Mouse (Mus musculus) hindbrain, embryonic 14.5 days (tissue): ENCODE results near the gene Lmod2. TPM values are rescaled to one million over a fixed set of nuclear protein-coding genes. Genes with fewer than 3 reads are reported as not detected.

Source experiments
- ATAC-seq: fragments of 200-750 bp; cut with Nextera tagmentation; 2 replicates; pipeline ENCODE4 v1.8.0; 2017; ENCODE audit warnings: moderate number of reproducible peaks, mild to moderate bottlenecking, moderate TSS enrichment, moderate library complexity; ENCODE audit not compliant: low FRiP score
- DNase-seq: peaks from one replicate; pipeline ENCODE4 v3.0.0-alpha.2; 2015; ENCODE audit warnings: low spot score
- H3K27ac ChIP-seq: fragments of 300-500 bp; sonication (generic); 2 replicates; pipeline ENCODE4 v1.5.1; 2014; ENCODE audit warnings: mild to moderate bottlenecking, moderate library complexity
- H3K27me3 ChIP-seq: fragments of 300-500 bp; sonication (generic); 2 replicates; pipeline ENCODE4 v1.6.1; 2014; ENCODE audit warnings: mild to moderate bottlenecking, low read length, mixed read lengths; ENCODE audit not compliant: control insufficient read depth, insufficient read depth
- H3K36me3 ChIP-seq: fragments of 300-500 bp; sonication (generic); replicated peaks from 2 replicates; pipeline ENCODE4 v1.6.1; 2014; ENCODE audit not compliant: control insufficient read depth, insufficient read depth
- H3K4me1 ChIP-seq: fragments of 300-500 bp; sonication (generic); replicated peaks from 2 replicates; pipeline ENCODE4 v1.6.1; 2014; ENCODE audit warnings: antibody characterized with exemption, low read length, mixed read lengths; ENCODE audit not compliant: control insufficient read depth, insufficient read depth
- H3K4me2 ChIP-seq: fragments of 300-500 bp; sonication (generic); replicated peaks from 2 replicates; pipeline ENCODE4 v1.6.1; 2014; ENCODE audit warnings: mild to moderate bottlenecking, moderate library complexity
- H3K4me3 ChIP-seq: fragments of 300-500 bp; sonication (generic); replicated peaks from 2 replicates; pipeline ENCODE4 v1.5.1; 2014; ENCODE audit warnings: mild to moderate bottlenecking, low read length
- H3K9ac ChIP-seq: fragments of 300-500 bp; sonication (generic); 2 replicates; pipeline ENCODE4 v1.6.1; 2014
- H3K9me3 ChIP-seq: fragments of 300-500 bp; sonication (generic); 2 replicates; pipeline ENCODE4 v1.6.1; 2016; ENCODE audit warnings: low read length; ENCODE audit not compliant: control insufficient read depth
- WGBS: fragments of 180-500 bp; shearing (Covaris S2); extraction: QIAGEN DNeasy Blood & Tissue Kit; methylation state at CpG from one replicate; pipeline ENCODE4 v1.1.7; 2014; 5-methylcytosine and 5-hydroxymethylcytosine counted together
- polyA plus RNA-seq: library from polyadenylated mRNA; unstranded; fragments of >200 nt; fragmentation: Nextera tagmentation; extraction: Ambion mirVana; gene quantifications from 2 replicates; pipeline ENCODE4 v1.2.1, GENCODE M21; 2014

Gene Lmod2
- polyA plus RNA-seq = not detected in 2 replicates

- H3K4me3 ChIP-seq = no peak within 1 kb of the TSS
- no peaks in the 10 kb centered on the region for H3K9me3 ChIP-seq
- H3K36me3 ChIP-seq = no peaks in the 10 kb centered on the region
- no peaks in the 10 kb centered on the region for H3K27me3 ChIP-seq
- no peaks in the 10 kb centered on the region for H3K4me1 ChIP-seq
- 68% methylated on average over 10 of the region's 10 CpGs for WGBS
- no peak within 1 kb of the TSS for H3K4me2 ChIP-seq
- ATAC-seq (no peak), DNase-seq (no peak)
- H3K27ac ChIP-seq = no peak within 1 kb of the TSS
- H3K9ac ChIP-seq = no peak within 1 kb of the TSS
Measured at GRCm38 (mm10) chr6:24597500-24597899, at the start of gene Lmod2. Lmod2 (plus strand) TSS chr6:24597762.

GRCm38 (mm10) chr6:24549801-24550200 is 47.8 kb upstream of the Lmod2 start:
- Histone ChIP-seq H3K9ac (no peak overlapping the region), H3K4me2 (no peak overlapping the region), H3K27ac (no peak overlapping the region), H3K9me3 (no peaks in the 10 kb centered on the region), H3K36me3 (no peaks in the 10 kb centered on the region), H3K4me1 (no peaks in the 10 kb centered on the region), H3K27me3 (no peaks in the 10 kb centered on the region), H3K4me3 (no peak overlapping the region)
- ATAC-seq (no peak), DNase-seq (no peak)
- WGBS = 90% methylated on average over 2 of the region's 2 CpGs

GRCm38 (mm10) chr6:24552046-24552445 is 45.5 kb upstream of the Lmod2 start:
- DNase-seq (no peak), ATAC-seq (no peak)
- 81% methylated on average over 7 of the region's 7 CpGs for WGBS
- H3K27me3 ChIP-seq = no peaks in the 10 kb centered on the region
- H3K9ac ChIP-seq = no peak overlapping the region
- H3K27ac ChIP-seq = no peak overlapping the region
- no peaks in the 10 kb centered on the region for H3K9me3 ChIP-seq
- no peak overlapping the region for H3K4me3 ChIP-seq
- no peak overlapping the region for H3K4me2 ChIP-seq
- no peaks in the 10 kb centered on the region for H3K4me1 ChIP-seq
- H3K36me3 ChIP-seq = no peaks in the 10 kb centered on the region

- 81% methylated on average over 11 of the region's 11 CpGs for WGBS
- Histone ChIP-seq H3K36me3 (no peaks in the 10 kb centered on the region), H3K4me2 (no peak overlapping the region), H3K27me3 (no peaks in the 10 kb centered on the region), H3K4me1 (no peaks in the 10 kb centered on the region), H3K9me3 (no peaks in the 10 kb centered on the region), H3K9ac (no peak overlapping the region), H3K4me3 (no peak overlapping the region), H3K27ac (no peak overlapping the region)
- DNase-seq = no peak
- no peak for ATAC-seq
Measured at GRCm38 (mm10) chr6:24554427-24555086, 43.0 kb upstream of the Lmod2 start.

GRCm38 (mm10) chr6:24555488-24555887 is 42.1 kb upstream of the Lmod2 start:
- WGBS = 87% methylated on average over 2 of the region's 2 CpGs

GRCm38 (mm10) chr6:24564081-24564480 is 33.5 kb upstream of the Lmod2 start:
- Histone ChIP-seq H3K9me3 (no peaks in the 10 kb centered on the region), H3K4me3 (no peak overlapping the region), H3K27ac (no peak overlapping the region), H3K9ac (no peak overlapping the region), H3K4me1 (no peaks in the 10 kb centered on the region), H3K36me3 (no peaks in the 10 kb centered on the region), H3K4me2 (no peak overlapping the region), H3K27me3 (no peaks in the 10 kb centered on the region)
- ATAC-seq (no peak), DNase-seq (no peak)
- 77% methylated on average over 9 of the region's 9 CpGs for WGBS

More at GRCm38 (mm10) chr6:24555488-24555887, 42.1 kb upstream of the Lmod2 start:
- Histone ChIP-seq H3K27me3 (no peaks in the 10 kb centered on the region), H3K36me3 (no peaks in the 10 kb centered on the region), H3K9ac (no peak overlapping the region), H3K9me3 (no peaks in the 10 kb centered on the region), H3K27ac (no peak overlapping the region), H3K4me3 (no peak overlapping the region), H3K4me1 (no peaks in the 10 kb centered on the region), H3K4me2 (no peak overlapping the region)
- ATAC-seq = no peak
- no peak for DNase-seq

- H3K4me2 ChIP-seq = no peak overlapping the region
- no peak for DNase-seq
- ATAC-seq = no peak
- WGBS = 98% methylated on average over 1 of the region's 1 CpGs
- no peaks in the 10 kb centered on the region for H3K27me3 ChIP-seq
- no peak overlapping the region for H3K9ac ChIP-seq
- H3K9me3 ChIP-seq = no peaks in the 10 kb centered on the region
- H3K4me1 ChIP-seq = no peaks in the 10 kb centered on the region
- H3K36me3 ChIP-seq = no peaks in the 10 kb centered on the region
- H3K4me3 ChIP-seq = no peak overlapping the region
- no peak overlapping the region for H3K27ac ChIP-seq
Measured at GRCm38 (mm10) chr6:24564886-24565285, 32.7 kb upstream of the Lmod2 start.

- DNase-seq (no peak), ATAC-seq (no peak)
- no peaks in the 10 kb centered on the region for H3K4me1 ChIP-seq
- no peak overlapping the region for H3K4me2 ChIP-seq
- no peaks in the 10 kb centered on the region for H3K9me3 ChIP-seq
- H3K27me3 ChIP-seq = no peaks in the 10 kb centered on the region
- H3K27ac ChIP-seq = no peak overlapping the region
- H3K36me3 ChIP-seq = no peaks in the 10 kb centered on the region
- no peak overlapping the region for H3K4me3 ChIP-seq
- WGBS = 86% methylated on average over 5 of the region's 5 CpGs
- no peak overlapping the region for H3K9ac ChIP-seq
Measured at GRCm38 (mm10) chr6:24568963-24569362, 28.6 kb upstream of the Lmod2 start.

GRCm38 (mm10) chr6:24569711-24570110 is 27.9 kb upstream of the Lmod2 start:
- ATAC-seq = no peak
- Histone ChIP-seq H3K9ac (no peak overlapping the region), H3K4me1 (no peaks in the 10 kb centered on the region), H3K27ac (no peak overlapping the region), H3K9me3 (no peaks in the 10 kb centered on the region), H3K36me3 (no peaks in the 10 kb centered on the region), H3K27me3 (no peaks in the 10 kb centered on the region), H3K4me2 (no peak overlapping the region), H3K4me3 (no peak overlapping the region)
- no peak for DNase-seq
- WGBS = 98% methylated on average over 1 of the region's 1 CpGs

- WGBS = 74% methylated on average over 11 of the region's 11 CpGs
Measured at GRCm38 (mm10) chr6:24570278-24570677, 27.3 kb upstream of the Lmod2 start.

More at GRCm38 (mm10) chr6:24570278-24570677, 27.3 kb upstream of the Lmod2 start:
- Histone ChIP-seq H3K27ac (no peak overlapping the region), H3K36me3 (no peaks in the 10 kb centered on the region), H3K4me2 (no peak overlapping the region), H3K9me3 (no peaks in the 10 kb centered on the region), H3K4me1 (no peaks in the 10 kb centered on the region), H3K27me3 (no peaks in the 10 kb centered on the region), H3K9ac (no peak overlapping the region), H3K4me3 (no peak overlapping the region)
- no peak for DNase-seq
- no peak for ATAC-seq
